ENCODE assay signal across 8 mouse cellular contexts in the genomic region with DNA sequence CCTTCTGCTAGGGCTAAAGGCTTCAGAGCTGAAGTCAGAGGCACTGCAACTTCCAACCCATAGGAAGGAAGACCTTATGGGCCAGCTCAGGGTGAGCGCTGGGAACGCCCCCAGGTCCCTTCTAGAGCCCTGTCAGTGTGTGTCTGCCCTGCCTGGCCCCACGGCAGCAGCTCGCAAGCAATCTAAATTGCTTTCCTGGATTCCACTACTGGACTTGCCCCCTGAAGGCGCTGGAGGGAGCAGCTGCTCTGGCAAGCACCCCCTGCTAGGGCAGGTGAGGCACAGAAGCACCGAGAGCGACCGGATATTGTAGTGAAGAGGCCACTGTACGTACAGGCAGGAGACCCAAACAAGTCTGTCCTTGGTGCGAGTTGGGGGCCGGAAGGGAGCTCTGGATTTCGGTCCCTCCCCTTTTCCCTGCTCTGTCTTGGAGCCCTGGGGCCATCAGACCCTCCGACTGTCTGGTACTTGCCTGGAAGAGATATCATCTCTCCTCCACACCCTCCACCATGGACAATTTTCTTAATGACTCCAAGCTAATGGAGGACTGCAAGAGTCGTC. TPM values are rescaled to one million over a fixed set of nuclear protein-coding genes. Genes with fewer than 3 reads are reported as not detected.
DNase-seq lines count a peak whose midpoint lies in the region; ATAC-seq and TF ChIP-seq lines count a peak whose summit lies in the region.

No protein-coding gene starts in this region.

- WGBS in embryonic facial prominence, embryonic 14.5 days, result 7% methylated on average over 13 of the region's 14 CpGs
- WGBS in hindbrain, embryonic 12.5 days, result 3% methylated on average over 14 of the region's 14 CpGs
- 4% methylated on average over 14 of the region's 14 CpGs for WGBS in lung, adult 2 months
- WGBS in neural tube, embryonic 13.5 days, result 1% methylated on average over 14 of the region's 14 CpGs

- H3K4me3 ChIP-seq in layer of hippocampus, adult 2 months, result peak overlapping the region; percentile 55
- H3K4me3 ChIP-seq in embryonic facial prominence, embryonic 14.5 days (ENCODE audit: low read depth, low read length), result peak overlapping the region; percentile 50
- peak overlapping the region; percentile 46 for H3K4me3 ChIP-seq in hindbrain, embryonic 12.5 days
- H3K4me3 ChIP-seq in lung, adult 2 months (replicated peaks; ENCODE audit: extremely low read depth, low read depth, low read length), result peak overlapping the region; percentile 91
- peak overlapping the region; percentile 46 for H3K4me3 ChIP-seq in neural tube, embryonic 13.5 days

- no peak overlapping the region for H3K27ac ChIP-seq in layer of hippocampus, adult 2 months
- H3K27ac ChIP-seq in embryonic facial prominence, embryonic 14.5 days (replicated peaks; ENCODE audit: low read depth, low read length), result no peak overlapping the region
- H3K27ac ChIP-seq in hindbrain, embryonic 12.5 days, result no peak overlapping the region
- no peak overlapping the region for H3K27ac ChIP-seq in neural tube, embryonic 13.5 days (replicated peaks)

- no peaks in the 10 kb centered on the region for H3K36me3 ChIP-seq in embryonic facial prominence, embryonic 14.5 days (ENCODE audit: control insufficient read depth, insufficient read depth, low read length)
- no peaks in the 10 kb centered on the region for H3K36me3 ChIP-seq in hindbrain, embryonic 12.5 days
- H3K36me3 ChIP-seq in neural tube, embryonic 13.5 days, result no peaks in the 10 kb centered on the region

- TF ChIP-seq POLR2A in lung, adult 2 months (IDR thresholded peaks at IDR 0.05; ENCODE audit: borderline replicate concordance, extremely low read depth, low read depth, low read length), result no peak

- DNase-seq in layer of hippocampus, adult 2 months (ENCODE audit: low spot score in 2 of 2), result no peak
- DNase-seq in layer of hippocampus, adult 11-12 months (ENCODE audit: low spot score), result no peak
- DNase-seq in embryonic facial prominence, embryonic 14.5 days (ENCODE audit: low spot score), result peak; percentile 33
- no peak for DNase-seq in lung, adult 2 months
- DNase-seq in right cerebral cortex, postnatal 10 days (ENCODE audit: low spot score in 2 of 2), result no peak
- no peak for DNase-seq in Muller cell, postnatal 12 days (ENCODE audit: inconsistent ontology term)

- H3K9ac ChIP-seq in embryonic facial prominence, embryonic 14.5 days (ENCODE audit: low read depth, low read length), result peak overlapping the region; percentile 60
- H3K9ac ChIP-seq in hindbrain, embryonic 12.5 days, result peak overlapping the region; percentile 43; the same call in 1 of the 2 replicates
- H3K9ac ChIP-seq in neural tube, embryonic 13.5 days, result peak overlapping the region; percentile 67

- no peaks in the 10 kb centered on the region for H3K9me3 ChIP-seq in embryonic facial prominence, embryonic 14.5 days (ENCODE audit: control insufficient read depth, low read length)
- no peaks in the 10 kb centered on the region for H3K9me3 ChIP-seq in hindbrain, embryonic 12.5 days (replicated peaks)
- no peaks in the 10 kb centered on the region for H3K9me3 ChIP-seq in neural tube, embryonic 13.5 days

- ATAC-seq in embryonic facial prominence, embryonic 14.5 days (ENCODE audit: low read depth), result peak; percentile 68
- ATAC-seq in hindbrain, embryonic 12.5 days (ENCODE audit: low FRiP score), result peak; percentile 53
- peak; percentile 68 for ATAC-seq in neural tube, embryonic 13.5 days (ENCODE audit: low read depth)

- TF ChIP-seq CTCF in layer of hippocampus, adult 2 months (conservative IDR thresholded peaks at IDR 0.05), result no peak
- no peak for TF ChIP-seq CTCF in lung, adult 2 months (IDR thresholded peaks at IDR 0.05; ENCODE audit: insufficient read depth, low read length)

- H3K4me2 ChIP-seq in embryonic facial prominence, embryonic 14.5 days (ENCODE audit: low read depth, low read length), result peak overlapping the region; percentile 92
- H3K4me2 ChIP-seq in hindbrain, embryonic 12.5 days (replicated peaks), result peak overlapping the region; percentile 94
- peak overlapping the region; percentile 82 for H3K4me2 ChIP-seq in neural tube, embryonic 13.5 days

- H3K27me3 ChIP-seq in embryonic facial prominence, embryonic 14.5 days (replicated peaks; ENCODE audit: control insufficient read depth, insufficient read depth, low read length), result peaks cover 16% of the 10 kb centered on the region
- peaks cover 25% of the 10 kb centered on the region for H3K27me3 ChIP-seq in hindbrain, embryonic 12.5 days
- H3K27me3 ChIP-seq in neural tube, embryonic 13.5 days, result peaks cover 34% of the 10 kb centered on the region

- H3K4me1 ChIP-seq in embryonic facial prominence, embryonic 14.5 days (ENCODE audit: control insufficient read depth, insufficient read depth, low read length), result peaks cover 3% of the 10 kb centered on the region; the same call in 1 of the 2 replicates
- peaks cover 9% of the 10 kb centered on the region for H3K4me1 ChIP-seq in hindbrain, embryonic 12.5 days
- peaks cover 3% of the 10 kb centered on the region for H3K4me1 ChIP-seq in lung, adult 2 months (ENCODE audit: control insufficient read depth, insufficient read depth, low read length)
- H3K4me1 ChIP-seq in neural tube, embryonic 13.5 days (replicated peaks), result peaks cover 26% of the 10 kb centered on the region

RNA-seq across cellular contexts. Expression of a gene that starts 0.5 kb away (rescaled TPM):
- total RNA-seq in layer of hippocampus, adult 2 months (2021), result under 1 TPM; 0.13 to 0.37 TPM
- 0.81 and 1.2 TPM in 2 replicates for polyA plus RNA-seq in embryonic facial prominence, embryonic 14.5 days (2014; fragmentation: Nextera tagmentation; extraction: Ambion mirVana)
- polyA plus RNA-seq in hindbrain, embryonic 12.5 days (2016; fragmentation: Nextera tagmentation; extraction: Ambion mirVana), result 0.10 and 0.27 TPM in 2 replicates
- 6.8 and 7.1 TPM in 2 replicates for polyA plus RNA-seq in lung, adult 2 months (2012; rRNA removed)
- polyA plus RNA-seq in neural tube, embryonic 13.5 days (2015; fragmentation: Nextera tagmentation; extraction: Ambion mirVana), result 1.0 and 1.4 TPM in 2 replicates
